8 mouse cellular contexts compared by ENCODE assay signal in the genomic region with DNA sequence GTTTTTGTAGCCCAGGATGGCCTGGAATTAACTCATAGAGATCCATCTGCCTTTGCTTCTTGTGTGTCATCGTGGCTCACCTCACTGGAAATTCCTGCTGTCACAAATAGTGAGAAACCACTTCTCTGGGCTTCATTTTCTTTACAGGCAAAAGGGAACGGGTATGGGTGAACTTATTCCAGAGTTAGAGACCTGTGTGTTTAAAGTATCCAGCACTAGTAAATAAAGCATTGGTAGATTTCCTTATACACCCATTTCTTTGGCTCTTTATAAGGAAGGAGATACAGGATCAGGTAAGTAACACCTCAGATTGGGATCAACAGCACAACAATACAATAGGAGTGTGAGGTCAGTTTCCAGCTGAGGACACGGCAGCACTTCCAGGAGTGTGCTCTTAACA. TPM values are rescaled to one million over a fixed set of nuclear protein-coding genes. Genes with fewer than 3 reads are reported as not detected.
DNase-seq lines count a peak whose midpoint lies in the region; ATAC-seq and TF ChIP-seq lines count a peak whose summit lies in the region.

TSS of gene Rhoc (plus strand) at position 301 of the 400 bp plus-strand sequence.

- H3K4me3 ChIP-seq in C2C12 (ENCODE audit: insufficient read depth, poor library complexity, severe bottlenecking): peak within 1 kb of the TSS; percentile 66
- peak within 1 kb of the TSS; percentile 48 to 67 (median 52) for H3K4me3 ChIP-seq in CH12.LX (replicated peaks in 1 of 3; ENCODE audit: low read depth in 2 of 3, low read length in 2 of 3, poor library complexity in 1 of 3)
- H3K4me3 ChIP-seq in forebrain, embryonic 15.5 days: peak within 1 kb of the TSS; percentile 43
- H3K4me3 ChIP-seq in hindbrain, embryonic 14.5 days (replicated peaks; ENCODE audit: low read length): peak within 1 kb of the TSS; percentile 52
- H3K4me3 ChIP-seq in liver, embryonic 16.5 days (ENCODE audit: low read depth, low read length): peak within 1 kb of the TSS; percentile 57

- H3K4me2 ChIP-seq in CH12.LX (ENCODE audit: insufficient read depth, low read depth, poor library complexity, severe bottlenecking): peak within 1 kb of the TSS; percentile 55
- H3K4me2 ChIP-seq in forebrain, embryonic 15.5 days (replicated peaks): peak within 1 kb of the TSS; percentile 81
- peak within 1 kb of the TSS; percentile 94 for H3K4me2 ChIP-seq in hindbrain, embryonic 14.5 days (replicated peaks)
- H3K4me2 ChIP-seq in liver, embryonic 16.5 days (ENCODE audit: low read depth, low read length): peak within 1 kb of the TSS; percentile 57

- H3K4me1 ChIP-seq in CH12.LX (ENCODE audit: control insufficient read depth in 1 of 2, insufficient read depth in 2 of 2): peaks cover 5 to 45% of the 10 kb centered on the region in 2 experiments; a peak in 3 of 4 replicates
- H3K4me1 ChIP-seq in forebrain, embryonic 15.5 days: peaks cover 26% of the 10 kb centered on the region
- 0 out of 2 replicates have a peak, but pooled peaks cover 17% of the 10 kb centered on the region for H3K4me1 ChIP-seq in hindbrain, embryonic 14.5 days (replicated peaks; ENCODE audit: control insufficient read depth, insufficient read depth, low read length)
- peaks cover 6% of the 10 kb centered on the region for H3K4me1 ChIP-seq in liver, embryonic 16.5 days (ENCODE audit: control insufficient read depth, low read depth, low read length)

- TF ChIP-seq RAD21 in CH12.LX (IDR thresholded peaks at IDR 0.05; ENCODE audit: low read depth, low read length): no peak

- no peak for TF ChIP-seq CTCF in C2C12 (IDR thresholded peaks at IDR 0.05; ENCODE audit: control insufficient read depth, insufficient read depth, insufficient read length)
- no peak for TF ChIP-seq CTCF in CH12.LX (conservative IDR thresholded peaks at IDR 0.05 in 1 of 2, IDR thresholded peaks at IDR 0.05 in 1 of 2; ENCODE audit: low read depth in 2 of 2, low read length in 2 of 2)

- H3K79me2 ChIP-seq in C2C12 (ENCODE audit: control insufficient read depth, insufficient read depth) (peaks cover 42% of the 10 kb centered on the region), CH12.LX (replicated peaks; ENCODE audit: control insufficient read depth, extremely low read depth, insufficient read depth, poor library complexity, severe bottlenecking) (no peaks in the 10 kb centered on the region)

- peaks cover 20% of the 10 kb centered on the region for H3K36me3 ChIP-seq in C2C12 (ENCODE audit: control insufficient read depth, insufficient read depth)
- peaks cover 8 to 52% of the 10 kb centered on the region in 2 experiments for H3K36me3 ChIP-seq in CH12.LX (replicated peaks in 1 of 2; ENCODE audit: control insufficient read depth in 1 of 2, insufficient read depth in 1 of 2, low read length in 1 of 2)
- H3K36me3 ChIP-seq in forebrain, embryonic 15.5 days: no peaks in the 10 kb centered on the region
- no peaks in the 10 kb centered on the region for H3K36me3 ChIP-seq in hindbrain, embryonic 14.5 days (replicated peaks; ENCODE audit: control insufficient read depth, insufficient read depth)
- no peaks in the 10 kb centered on the region for H3K36me3 ChIP-seq in liver, embryonic 16.5 days (ENCODE audit: control insufficient read depth, insufficient read depth)

- no peak within 1 kb of the TSS for H3K27ac ChIP-seq in CH12.LX (ENCODE audit: insufficient read depth, low read depth)
- H3K27ac ChIP-seq in forebrain, embryonic 15.5 days (replicated peaks): 0 out of 2 replicates have a peak within 1 kb of the TSS, but pooled peaks have one; percentile 20
- peak within 1 kb of the TSS; percentile 47; the same call in 1 of the 2 replicates for H3K27ac ChIP-seq in hindbrain, embryonic 14.5 days
- H3K27ac ChIP-seq in liver, embryonic 16.5 days (ENCODE audit: low read length): no peak within 1 kb of the TSS

- H3K79me3 ChIP-seq in C2C12 (ENCODE audit: low read depth): peaks cover 32% of the 10 kb centered on the region

- H3K9ac ChIP-seq in CH12.LX (ENCODE audit: insufficient read depth, low read depth): peak within 1 kb of the TSS; percentile 35
- peak within 1 kb of the TSS; percentile 34 for H3K9ac ChIP-seq in forebrain, embryonic 15.5 days (replicated peaks)
- H3K9ac ChIP-seq in hindbrain, embryonic 14.5 days: peak within 1 kb of the TSS; percentile 54
- peak within 1 kb of the TSS; percentile 52 for H3K9ac ChIP-seq in liver, embryonic 16.5 days (ENCODE audit: low read depth, low read length)

- in situ Hi-C loops in CH12.LX (cut with MboI; ENCODE audit: low pct_ligation_motif_present, low pct_unique_long_range_greater_than_20kb, low sequenced_read_pairs): loop anchor here (10.0 kb wide), 2 partner anchors 177 to 267 kb away; partner anchors contain the start of genes Cttnbp2nl and Wnt2b

- dilution Hi-C loops in CH12.LX (cut with MboI; ENCODE audit: extremely low pct_ligation_motif_present, extremely low pct_unique_long_range_greater_than_20kb, low sequenced_read_pairs): no loop called here

- ATAC-seq in forebrain, embryonic 15.5 days (replicated peaks): no peak
- no peak for ATAC-seq in hindbrain, embryonic 14.5 days (ENCODE audit: low FRiP score)
- ATAC-seq in liver, embryonic 16.5 days (ENCODE audit: low read depth): no peak

- H3K27me3 ChIP-seq in C2C12 (ENCODE audit: control insufficient read depth, insufficient read depth, insufficient read length) (no peaks in the 10 kb centered on the region), CH12.LX (replicated peaks) (no peaks in the 10 kb centered on the region)
- peaks cover 12% of the 10 kb centered on the region for H3K27me3 ChIP-seq in forebrain, embryonic 15.5 days
- H3K27me3 ChIP-seq in hindbrain, embryonic 14.5 days (ENCODE audit: control insufficient read depth, insufficient read depth, low read length): peaks cover 28% of the 10 kb centered on the region
- peaks cover 41% of the 10 kb centered on the region for H3K27me3 ChIP-seq in liver, embryonic 16.5 days (ENCODE audit: control insufficient read depth, insufficient read depth, low read depth, low read length)

- WGBS in forebrain, embryonic 15.5 days: 34% methylated on average over 3 of the region's 3 CpGs
- WGBS in hindbrain, embryonic 14.5 days: 27% methylated on average over 3 of the region's 3 CpGs
- WGBS in liver, embryonic 16.5 days (ENCODE audit: insufficient replicate concordance): 40% methylated on average over 3 of the region's 3 CpGs

- H3K9me3 ChIP-seq in CH12.LX (replicated peaks; ENCODE audit: low read length): no peaks in the 10 kb centered on the region
- H3K9me3 ChIP-seq in forebrain, embryonic 15.5 days: no peaks in the 10 kb centered on the region
- H3K9me3 ChIP-seq in hindbrain, embryonic 14.5 days (ENCODE audit: control insufficient read depth, low read length): no peaks in the 10 kb centered on the region
- H3K9me3 ChIP-seq in liver, embryonic 16.5 days (replicated peaks; ENCODE audit: control insufficient read depth, low read length): no peaks in the 10 kb centered on the region

- no peak for TF ChIP-seq EP300 in CH12.LX (IDR thresholded peaks at IDR 0.05; ENCODE audit: low read length)

- peak within 1 kb of the TSS; percentile 97 for H3ac ChIP-seq in C2C12 (ENCODE audit: control insufficient read depth, insufficient read length, low read depth)

- DNase-seq in CH12.LX (ENCODE audit: extremely low read depth): no peak
- DNase-seq in hindbrain, embryonic 14.5 days (ENCODE audit: low spot score): no peak
- DNase-seq in natural killer cell, adult 2 months (ENCODE audit: low spot score in 2 of 2): no peak
- no peak for DNase-seq in spleen, adult 12 weeks (ENCODE audit: low spot score)
- no peak for DNase-seq in retina, postnatal 1 day

- no peak for TF ChIP-seq POLR2A in CH12.LX (IDR thresholded peaks at IDR 0.05; ENCODE audit: low read depth, low read length)

TF ChIP-seq in C2C12, 6 proteins besides CTCF, POLR2A, EP300 and RAD21:
- TF ChIP-seq MYOD1 (IDR thresholded peaks at IDR 0.05; ENCODE audit: control insufficient read depth, insufficient read length, low read depth): no peak
- TF ChIP-seq MYOG (IDR thresholded peaks at IDR 0.05; ENCODE audit: control insufficient read depth, extremely low read depth, insufficient read length): no peak
- TF ChIP-seq CEBPB (IDR thresholded peaks at IDR 0.05; ENCODE audit: low read depth): no peak
- no peak for TF ChIP-seq USF1 (IDR thresholded peaks at IDR 0.05; ENCODE audit: low read depth)
- TF ChIP-seq MAX (IDR thresholded peaks at IDR 0.05): no peak
- TF ChIP-seq FOSL1 (IDR thresholded peaks at IDR 0.05; ENCODE audit: insufficient read depth, low read length, poor library complexity, severe bottlenecking): no peak

TF ChIP-seq in CH12.LX, 34 proteins besides CTCF, POLR2A, EP300 and RAD21:
- TF ChIP-seq BHLHE40 (IDR thresholded peaks at IDR 0.05; ENCODE audit: low read depth, low read length): no peak
- TF ChIP-seq TBP (conservative IDR thresholded peaks at IDR 0.05; ENCODE audit: low read depth, low read length): no peak
- no peak for TF ChIP-seq USF1 (IDR thresholded peaks at IDR 0.05; ENCODE audit: low read depth, low read length)
- no peak for TF ChIP-seq GABPA (IDR thresholded peaks at IDR 0.05; ENCODE audit: insufficient replicate concordance, low read depth, low read length)
- TF ChIP-seq RCOR1 (conservative IDR thresholded peaks at IDR 0.05; ENCODE audit: low read depth, low read length): no peak
- TF ChIP-seq NRF1 (IDR thresholded peaks at IDR 0.05; ENCODE audit: low read depth, low read length): no peak
- no peak for TF ChIP-seq ELF1 (IDR thresholded peaks at IDR 0.05; ENCODE audit: low read depth, low read length)
- no peak for TF ChIP-seq JUND (conservative IDR thresholded peaks at IDR 0.05; ENCODE audit: low read depth, low read length)
- no peak for TF ChIP-seq MAZ (IDR thresholded peaks at IDR 0.05; ENCODE audit: low read depth, low read length)
- no peak for TF ChIP-seq ETS1 (conservative IDR thresholded peaks at IDR 0.05; ENCODE audit: low read depth, low read length)
- TF ChIP-seq MAFK (IDR thresholded peaks at IDR 0.05; ENCODE audit: insufficient replicate concordance, low read length): no peak

RNA-seq across cellular contexts. Expression of gene Rhoc, which starts in this region (rescaled TPM):
- polyA plus RNA-seq in C2C12 (2012; fragmentation: generic; extraction: Trizol): 485 TPM
- total RNA-seq in CH12.LX (2012; rRNA removed): 6.2 and 8.3 TPM in 2 replicates
- total RNA-seq in CH12.LX (2014; rRNA removed): 1.2 and 1.4 TPM in 2 replicates
- polyA plus RNA-seq in CH12.LX (2012; ENCODE audit: insufficient read length, low read depth): 7.9 and 8.0 TPM in 2 replicates
- polyA plus RNA-seq in forebrain, embryonic 15.5 days (2015; fragmentation: Nextera tagmentation; extraction: Ambion mirVana): 43.3 and 44.6 TPM in 2 replicates
- polyA plus RNA-seq in hindbrain, embryonic 14.5 days (2014; fragmentation: Nextera tagmentation; extraction: Ambion mirVana): 57.7 and 59.6 TPM in 2 replicates
- polyA plus RNA-seq in liver, embryonic 16.5 days (2015; fragmentation: Nextera tagmentation; extraction: Ambion mirVana): 20.3 and 21.9 TPM in 2 replicates

Comparison
In these comparisons a context has a peak if more than half of its experiments do, and no peak if none do; other contexts are left out.
1. H3K27ac ChIP-seq: peak in forebrain, embryonic 15.5 days (single experiment) and hindbrain, embryonic 14.5 days (single experiment); none in CH12.LX (single experiment) and liver, embryonic 16.5 days (single experiment).
2. Peak in every context shown above with its lines, with median percentiles within 50 percentile points of each other: H3K4me3 ChIP-seq, H3K4me2 ChIP-seq and H3K9ac ChIP-seq.